Mouse (Mus musculus): Measurements from ENCODE around the gene Kcnb1. TPM values are rescaled to one million over a fixed set of nuclear protein-coding genes. Genes with fewer than 3 reads are reported as not detected.

Gene Kcnb1
- polyA plus RNA-seq, 1 experiment = 0.45 TPM

- H3K27ac ChIP-seq (ENCODE audit: control insufficient read depth, insufficient read depth, low read depth, low read length, poor library complexity) = no peak overlapping the region
- 77% methylated on average over 5 of the region's 5 CpGs for WGBS
- TF ChIP-seq CTCF (IDR thresholded peaks at IDR 0.05; ENCODE audit: control insufficient read depth, insufficient read depth, low read length) (no peak), POLR2A (IDR thresholded peaks at IDR 0.05; ENCODE audit: borderline replicate concordance, control insufficient read depth, low read depth, low read length) (no peak)
- no peaks in the 10 kb centered on the region; the same call in 1 of the 2 replicates for H3K4me1 ChIP-seq (ENCODE audit: control insufficient read depth, insufficient read depth, low read length)
- no peak overlapping the region for H3K4me3 ChIP-seq (replicated peaks; ENCODE audit: control insufficient read depth, low read depth, low read length)
Measured at GRCm38 (mm10) chr2:167127404-167127803, 62.6 kb downstream of the Kcnb1 start.

- Histone ChIP-seq H3K27ac (ENCODE audit: control insufficient read depth, insufficient read depth, low read depth, low read length, poor library complexity) (no peak overlapping the region), H3K4me3 (replicated peaks; ENCODE audit: control insufficient read depth, low read depth, low read length) (no peak overlapping the region), H3K4me1 (ENCODE audit: control insufficient read depth, insufficient read depth, low read length) (no peaks in the 10 kb centered on the region; the same call in 1 of the 2 replicates)
- WGBS = 68% methylated on average over 4 of the region's 4 CpGs
- no peak for TF ChIP-seq POLR2A (IDR thresholded peaks at IDR 0.05; ENCODE audit: borderline replicate concordance, control insufficient read depth, low read depth, low read length)
Measured at GRCm38 (mm10) chr2:167125781-167126180, 64.2 kb downstream of the Kcnb1 start.

GRCm38 (mm10) chr2:167123936-167124335 lies 66.0 kb downstream of the Kcnb1 start:
- TF ChIP-seq CTCF (IDR thresholded peaks at IDR 0.05; ENCODE audit: control insufficient read depth, insufficient read depth, low read length) = no peak
- no peak for TF ChIP-seq POLR2A (IDR thresholded peaks at IDR 0.05; ENCODE audit: borderline replicate concordance, control insufficient read depth, low read depth, low read length)
- 69% methylated on average over 11 of the region's 11 CpGs for WGBS
- Histone ChIP-seq H3K4me3 (replicated peaks; ENCODE audit: control insufficient read depth, low read depth, low read length) (no peak overlapping the region), H3K4me1 (ENCODE audit: control insufficient read depth, insufficient read depth, low read length) (no peaks in the 10 kb centered on the region; the same call in 1 of the 2 replicates), H3K27ac (ENCODE audit: control insufficient read depth, insufficient read depth, low read depth, low read length, poor library complexity) (no peak overlapping the region)

GRCm38 (mm10) chr2:167122737-167123136 lies 67.2 kb downstream of the Kcnb1 start:
- no peaks in the 10 kb centered on the region for H3K4me1 ChIP-seq (ENCODE audit: control insufficient read depth, insufficient read depth, low read length)
- H3K4me3 ChIP-seq (replicated peaks; ENCODE audit: control insufficient read depth, low read depth, low read length) = no peak overlapping the region
- no peak overlapping the region for H3K27ac ChIP-seq (ENCODE audit: control insufficient read depth, insufficient read depth, low read depth, low read length, poor library complexity)
- TF ChIP-seq POLR2A (IDR thresholded peaks at IDR 0.05; ENCODE audit: borderline replicate concordance, control insufficient read depth, low read depth, low read length) = no peak
- TF ChIP-seq CTCF (IDR thresholded peaks at IDR 0.05; ENCODE audit: control insufficient read depth, insufficient read depth, low read length) = no peak
- 83% methylated on average over 6 of the region's 6 CpGs for WGBS

GRCm38 (mm10) chr2:167121996-167122395 lies 68.0 kb downstream of the Kcnb1 start:
- no peak overlapping the region for H3K27ac ChIP-seq (ENCODE audit: control insufficient read depth, insufficient read depth, low read depth, low read length, poor library complexity)
- TF ChIP-seq POLR2A (IDR thresholded peaks at IDR 0.05; ENCODE audit: borderline replicate concordance, control insufficient read depth, low read depth, low read length) = no peak
- TF ChIP-seq CTCF (IDR thresholded peaks at IDR 0.05; ENCODE audit: control insufficient read depth, insufficient read depth, low read length) = no peak
- H3K4me1 ChIP-seq (ENCODE audit: control insufficient read depth, insufficient read depth, low read length) = no peaks in the 10 kb centered on the region
- no peak overlapping the region for H3K4me3 ChIP-seq (replicated peaks; ENCODE audit: control insufficient read depth, low read depth, low read length)
- WGBS = 83% methylated on average over 7 of the region's 7 CpGs

- Histone ChIP-seq H3K4me1 (ENCODE audit: control insufficient read depth, insufficient read depth, low read length) (no peaks in the 10 kb centered on the region), H3K27ac (ENCODE audit: control insufficient read depth, insufficient read depth, low read depth, low read length, poor library complexity) (no peak overlapping the region), H3K4me3 (replicated peaks; ENCODE audit: control insufficient read depth, low read depth, low read length) (no peak overlapping the region)
- WGBS = 69% methylated on average over 6 of the region's 6 CpGs
- TF ChIP-seq CTCF (IDR thresholded peaks at IDR 0.05; ENCODE audit: control insufficient read depth, insufficient read depth, low read length) = no peak
- no peak for TF ChIP-seq POLR2A (IDR thresholded peaks at IDR 0.05; ENCODE audit: borderline replicate concordance, control insufficient read depth, low read depth, low read length)
Measured at GRCm38 (mm10) chr2:167121228-167121627, 68.7 kb downstream of the Kcnb1 start.

- H3K4me1 ChIP-seq (ENCODE audit: control insufficient read depth, insufficient read depth, low read length) = no peaks in the 10 kb centered on the region
- WGBS = 81% methylated on average over 12 of the region's 12 CpGs
- no peak overlapping the region for H3K4me3 ChIP-seq (replicated peaks; ENCODE audit: control insufficient read depth, low read depth, low read length)
- no peak overlapping the region for H3K27ac ChIP-seq (ENCODE audit: control insufficient read depth, insufficient read depth, low read depth, low read length, poor library complexity)
- no peak for TF ChIP-seq CTCF (IDR thresholded peaks at IDR 0.05; ENCODE audit: control insufficient read depth, insufficient read depth, low read length)
- no peak for TF ChIP-seq POLR2A (IDR thresholded peaks at IDR 0.05; ENCODE audit: borderline replicate concordance, control insufficient read depth, low read depth, low read length)
Measured at GRCm38 (mm10) chr2:167120186-167120830, 69.6 kb downstream of the Kcnb1 start.

- no peak overlapping the region for H3K4me3 ChIP-seq (replicated peaks; ENCODE audit: control insufficient read depth, low read depth, low read length)
- WGBS = 81% methylated on average over 10 of the region's 10 CpGs
- no peaks in the 10 kb centered on the region for H3K4me1 ChIP-seq (ENCODE audit: control insufficient read depth, insufficient read depth, low read length)
- TF ChIP-seq CTCF (IDR thresholded peaks at IDR 0.05; ENCODE audit: control insufficient read depth, insufficient read depth, low read length) = no peak
- no peak for TF ChIP-seq POLR2A (IDR thresholded peaks at IDR 0.05; ENCODE audit: borderline replicate concordance, control insufficient read depth, low read depth, low read length)
- no peak overlapping the region for H3K27ac ChIP-seq (ENCODE audit: control insufficient read depth, insufficient read depth, low read depth, low read length, poor library complexity)
Measured at GRCm38 (mm10) chr2:167118046-167118445, 71.9 kb downstream of the Kcnb1 start.

- 56% methylated on average over 6 of the region's 6 CpGs for WGBS
- Histone ChIP-seq H3K4me3 (replicated peaks; ENCODE audit: control insufficient read depth, low read depth, low read length) (no peak overlapping the region), H3K4me1 (ENCODE audit: control insufficient read depth, insufficient read depth, low read length) (no peaks in the 10 kb centered on the region), H3K27ac (ENCODE audit: control insufficient read depth, insufficient read depth, low read depth, low read length, poor library complexity) (no peak overlapping the region)
- no peak for TF ChIP-seq POLR2A (IDR thresholded peaks at IDR 0.05; ENCODE audit: borderline replicate concordance, control insufficient read depth, low read depth, low read length)
- peak; percentile 97 for TF ChIP-seq CTCF (IDR thresholded peaks at IDR 0.05; ENCODE audit: control insufficient read depth, insufficient read depth, low read length)
Measured at GRCm38 (mm10) chr2:167112737-167113136, 77.2 kb downstream of the Kcnb1 start.
